Mouse (Mus musculus): ENCODE results near the gene Fam174b.

- TF ChIP-seq CTCF (IDR thresholded peaks at IDR 0.05; ENCODE audit: low read depth, low read length) (no peak), POLR2A (IDR thresholded peaks at IDR 0.05; ENCODE audit: insufficient read depth, low read length) (no peak), EP300 (IDR thresholded peaks at IDR 0.05; ENCODE audit: insufficient read depth, low read depth, low read length) (no peak)
Observed at GRCm38 (mm10) chr7:73749983-73750382, 9.9 kb downstream of the Fam174b start.
